Mouse (Mus musculus) heart, postnatal 14 days (tissue): ENCODE data around the gene Csk. TPM values are rescaled to one million over a fixed set of nuclear protein-coding genes. Genes with fewer than 3 reads are reported as not detected.

Experiments used
- DNase-seq, 2 experiments: peaks; one replicate each; pipeline ENCODE4 v3.0.0; 2021 to 2022
- intact Hi-C: fragments of 180-260 bp; cut with DNase I; formaldehyde crosslinking; loops from one replicate; pipeline ENCODE4 v1.15.1; 2025
- total RNA-seq, 2 experiments: library from RNA; stranded (reverse); gene quantifications; 2 replicates each; pipeline ENCODE4 v1.2.3; 2021

Gene Csk
- total RNA-seq, 2 experiments from 2014 or later: 26.9 to 34.1 TPM

DNA sequence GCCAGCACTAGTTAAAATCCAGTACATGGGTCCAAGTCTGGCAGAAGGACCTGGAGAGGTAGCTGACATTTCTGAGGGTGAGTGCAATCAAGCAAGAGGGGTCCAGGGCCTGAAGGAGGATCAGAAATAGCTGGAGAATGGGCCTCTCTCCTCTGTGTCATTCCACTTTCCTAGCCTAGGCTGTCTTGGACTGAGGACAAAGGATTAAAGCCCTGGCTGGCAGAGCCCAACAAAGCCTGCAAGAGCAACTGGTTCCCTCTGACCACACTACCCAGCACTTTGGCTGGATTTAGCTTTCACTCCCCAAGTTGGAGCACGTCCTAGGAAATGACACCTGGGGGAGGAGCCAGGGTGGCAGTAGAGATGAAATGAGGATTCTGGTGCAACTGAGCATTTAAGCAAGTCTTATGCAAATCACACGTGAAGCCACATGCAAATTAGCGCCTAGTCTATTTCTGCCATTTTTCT, 43.0 kb downstream of the Csk start:
- intact Hi-C loops: no loop called here
- DNase-seq: no peak

DNA sequence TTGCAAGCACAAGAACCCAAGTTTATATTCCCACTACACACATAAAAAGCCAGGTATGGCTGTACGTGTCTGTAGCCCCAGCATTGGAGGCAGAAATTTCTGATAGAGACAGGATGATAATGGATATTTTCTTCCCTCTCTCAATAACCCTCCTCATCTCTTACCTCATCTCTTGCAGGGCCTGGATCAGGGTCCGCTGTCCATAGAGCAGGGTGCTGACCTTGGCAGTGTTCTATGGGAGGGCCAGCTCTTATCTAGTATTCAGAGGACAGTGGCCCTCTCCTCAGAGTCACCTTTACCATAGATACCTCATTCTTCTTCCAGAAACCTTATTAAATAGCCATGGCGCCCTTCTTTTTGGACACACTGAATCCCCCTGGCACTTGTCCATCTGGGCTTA, 43.6 kb downstream of the Csk start:
- no peak for DNase-seq
- intact Hi-C loops: no loop called here

DNA sequence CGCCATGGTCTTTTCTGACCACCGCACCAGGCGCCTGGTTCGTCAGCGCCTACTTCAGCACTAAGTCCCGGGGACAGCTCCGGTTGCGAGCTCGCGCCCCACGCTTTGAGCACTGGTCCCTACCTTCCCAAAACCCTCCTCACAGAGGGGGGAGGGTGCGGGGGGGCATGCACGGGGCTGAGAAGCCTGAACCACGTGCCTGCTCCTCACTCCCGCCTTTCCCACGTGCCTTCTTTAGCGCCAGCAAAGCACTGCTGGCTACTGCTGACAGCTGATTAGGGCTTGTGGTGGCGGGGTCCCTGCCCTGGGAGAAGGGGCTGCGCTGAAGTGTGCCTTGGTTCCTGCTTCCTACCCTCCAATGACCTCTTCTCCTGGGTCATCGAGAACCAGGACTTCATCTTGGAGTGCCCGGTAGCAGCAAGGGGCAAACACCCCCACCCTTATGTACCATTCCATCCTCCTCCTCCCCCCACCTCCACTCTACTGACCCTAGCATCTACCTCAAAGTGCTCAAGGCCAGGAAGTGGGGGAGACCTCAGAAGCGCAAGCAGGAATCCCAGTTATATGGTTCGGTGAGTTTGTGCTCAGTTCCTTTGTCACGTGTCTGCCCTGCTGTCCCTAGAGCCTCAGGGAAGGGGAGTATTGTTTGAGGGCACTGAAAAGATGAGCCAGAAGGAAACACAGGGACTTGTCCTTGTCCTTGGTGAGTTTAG, 47.1 kb downstream of the Csk start, which contains the start of gene Cplx3:
Cplx3 (minus strand) TSS at position 143 of the 713 bp plus-strand sequence.
- peak; percentile 55 to 76 for DNase-seq
- intact Hi-C loops: no loop called here

DNA sequence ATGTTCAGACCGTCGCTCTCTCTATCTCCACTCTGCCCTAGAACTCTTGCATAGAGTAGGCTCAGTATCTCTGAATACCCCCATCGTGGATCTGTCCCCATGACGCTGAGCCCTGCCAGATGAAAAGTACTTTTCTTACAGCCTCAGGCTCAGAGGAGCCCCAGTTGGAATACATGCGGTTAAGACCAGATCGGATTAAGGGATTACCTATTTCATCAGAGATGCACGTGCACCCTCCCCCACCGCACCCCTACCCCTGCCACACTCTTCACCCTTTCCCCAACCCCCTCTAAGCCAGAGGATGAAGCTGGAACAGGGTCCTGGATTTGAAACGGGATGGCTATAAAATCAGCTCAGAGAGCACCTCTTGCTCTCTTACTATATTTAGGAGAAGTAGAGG, 47.9 kb downstream of the Csk start:
- intact Hi-C loops: no loop called here
- DNase-seq: no peak

DNA sequence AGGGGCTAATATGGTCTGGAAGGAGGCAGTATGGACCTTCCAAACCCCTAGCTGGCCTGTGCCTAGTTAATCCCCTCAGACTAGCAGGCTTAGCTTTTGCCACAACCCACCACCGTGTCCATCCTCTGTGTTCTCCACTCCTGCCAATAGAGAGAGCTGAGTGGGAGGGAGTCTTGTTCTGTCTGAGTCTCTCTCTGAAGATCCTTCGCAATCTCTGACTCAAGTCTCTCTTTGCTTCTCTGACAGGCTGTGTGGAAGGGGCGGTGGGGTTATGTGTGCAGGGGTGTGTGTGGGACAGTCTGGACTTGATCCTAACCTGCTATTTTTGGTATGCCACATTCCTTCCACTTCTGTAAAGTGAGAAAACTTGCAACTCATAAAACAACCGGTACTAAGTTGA, 48.6 kb downstream of the Csk start:
- intact Hi-C loops: no loop called here
- DNase-seq: no peak

DNA sequence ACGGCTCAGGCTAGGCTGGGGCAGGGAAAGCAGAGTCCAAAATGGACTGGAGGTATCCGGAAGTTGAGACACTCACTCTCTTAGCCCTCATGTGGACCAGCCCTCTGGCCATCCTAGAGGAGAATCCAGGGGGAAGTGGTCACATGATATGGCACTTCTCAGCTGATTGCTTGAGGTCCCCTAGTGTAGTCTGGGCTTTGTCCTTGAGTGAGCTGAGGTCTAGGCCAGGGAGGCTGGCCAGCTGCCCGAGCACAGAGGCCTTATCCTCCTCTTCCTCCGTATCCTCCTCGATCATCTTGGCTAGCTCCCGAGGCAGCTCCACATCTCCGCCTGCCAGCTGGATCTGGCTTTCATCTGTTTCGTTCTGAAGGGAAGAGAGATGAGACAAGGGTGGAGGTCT, 51.3 kb downstream of the Csk start:
- DNase-seq: no peak
- intact Hi-C loops: no loop called here

DNA sequence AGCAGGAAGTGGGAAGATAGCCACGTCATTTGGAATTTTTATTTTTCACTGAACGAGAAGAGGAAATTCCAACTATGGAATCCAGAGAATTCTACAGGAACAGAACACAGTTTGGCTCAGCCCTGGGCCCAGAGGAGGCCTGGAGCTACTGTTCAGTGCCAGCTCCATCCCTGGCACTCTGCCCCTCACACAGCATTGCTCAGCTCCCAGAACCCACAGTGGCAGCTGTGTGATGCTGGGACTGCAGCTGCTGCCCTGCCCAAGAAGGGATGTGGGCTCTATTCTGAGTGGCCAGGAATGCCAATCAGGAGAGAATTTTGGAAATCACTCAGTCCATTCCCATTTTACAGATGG, 52.1 kb downstream of the Csk start:
- intact Hi-C loops: no loop called here
- peak; percentile 25 to 31 for DNase-seq

DNA sequence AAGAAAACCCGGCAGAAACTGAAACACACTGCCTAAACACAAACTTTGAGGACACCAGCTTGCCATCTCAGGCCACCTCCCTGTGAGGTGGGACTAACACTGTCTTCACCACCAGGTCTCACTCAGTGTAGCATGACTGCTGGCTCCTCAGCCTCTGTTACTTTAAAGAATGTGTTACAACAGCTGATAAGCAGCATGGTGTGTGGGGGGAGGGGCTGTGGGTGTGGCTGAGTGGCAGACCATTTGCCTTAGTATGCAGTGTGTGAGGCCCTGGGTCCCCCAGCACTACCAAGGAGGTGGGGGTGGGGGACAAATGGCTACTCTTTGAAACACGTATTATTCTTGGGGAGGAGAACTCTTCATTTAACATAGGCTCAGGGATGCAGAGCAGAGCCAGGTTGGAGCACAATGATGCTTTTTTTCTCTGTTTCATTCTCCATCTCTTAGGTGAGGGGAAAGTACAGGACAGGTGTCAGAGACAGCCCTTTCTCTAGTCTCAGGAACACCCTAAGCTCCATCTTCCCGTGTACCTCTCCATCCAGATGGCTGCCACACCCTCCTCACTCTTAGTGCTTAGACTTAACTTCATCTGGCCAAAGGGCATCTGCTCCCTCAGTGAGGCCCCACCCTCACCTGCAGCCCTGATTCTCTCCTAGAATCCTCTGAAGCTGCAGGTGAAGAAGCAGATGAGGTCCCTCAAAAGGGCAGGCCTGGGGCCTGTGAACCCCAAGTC, 52.6 kb downstream of the Csk start:
- no peak for DNase-seq
- intact Hi-C loops: no loop called here

DNA sequence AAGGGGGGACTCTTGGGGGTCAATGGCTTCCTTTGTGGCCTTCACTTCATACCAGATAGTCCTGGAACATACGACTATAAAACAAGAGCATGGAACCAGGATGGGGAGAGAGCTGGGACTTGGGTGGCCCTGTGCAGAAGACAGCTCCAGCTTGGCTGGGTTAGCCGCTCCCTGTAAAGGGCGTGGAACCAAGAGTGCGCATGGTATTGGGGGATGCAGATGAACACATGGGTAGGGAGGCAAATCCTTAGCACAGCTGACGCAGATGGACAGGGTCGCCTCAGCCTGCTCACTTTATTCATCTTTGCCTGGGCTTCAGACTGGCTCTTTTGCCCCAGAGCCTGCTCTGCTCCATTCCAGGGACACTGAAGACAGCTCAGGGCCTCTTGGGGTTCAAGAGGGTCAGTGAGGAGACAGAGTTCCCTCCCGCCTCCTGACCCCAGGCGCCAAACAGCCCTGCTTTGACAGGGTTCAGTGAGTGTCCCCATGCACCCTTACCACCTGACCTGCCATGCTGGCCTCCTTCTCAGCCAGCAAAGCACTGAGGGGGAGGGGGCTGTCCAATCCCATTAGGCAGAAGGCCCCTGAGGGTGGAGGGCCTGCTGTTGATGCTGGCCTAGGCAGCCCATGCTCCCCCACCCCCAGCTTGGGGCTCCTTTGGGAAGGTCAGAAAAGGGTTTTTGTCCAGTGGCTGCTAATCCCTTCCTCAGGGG, 54.4 kb downstream of the Csk start:
- no peak for DNase-seq
- intact Hi-C loops: no loop called here

DNA sequence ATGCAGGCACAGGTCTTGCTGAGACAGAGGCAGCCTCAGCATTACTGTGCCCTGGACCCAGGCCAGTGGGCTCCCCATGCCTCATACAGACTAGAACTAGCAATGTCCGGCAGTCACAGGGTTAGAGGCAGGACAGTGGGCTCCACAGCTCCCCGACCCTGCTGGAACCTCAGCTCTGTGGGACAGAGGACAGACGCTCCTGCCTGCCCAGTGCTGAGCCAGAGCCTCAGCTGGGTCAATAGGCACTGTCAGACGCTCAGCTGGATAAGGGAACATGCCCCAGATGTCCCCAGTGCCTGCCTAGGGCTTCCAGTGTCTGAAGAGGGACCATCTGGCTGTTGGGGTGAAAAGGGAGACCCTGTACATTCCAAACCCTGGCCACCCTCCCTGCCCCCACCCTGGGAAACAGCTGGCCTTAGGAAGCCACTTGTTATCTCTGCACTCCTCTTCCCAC, 55.5 kb downstream of the Csk start:
- no peak for DNase-seq
- intact Hi-C loops: no loop called here

DNA sequence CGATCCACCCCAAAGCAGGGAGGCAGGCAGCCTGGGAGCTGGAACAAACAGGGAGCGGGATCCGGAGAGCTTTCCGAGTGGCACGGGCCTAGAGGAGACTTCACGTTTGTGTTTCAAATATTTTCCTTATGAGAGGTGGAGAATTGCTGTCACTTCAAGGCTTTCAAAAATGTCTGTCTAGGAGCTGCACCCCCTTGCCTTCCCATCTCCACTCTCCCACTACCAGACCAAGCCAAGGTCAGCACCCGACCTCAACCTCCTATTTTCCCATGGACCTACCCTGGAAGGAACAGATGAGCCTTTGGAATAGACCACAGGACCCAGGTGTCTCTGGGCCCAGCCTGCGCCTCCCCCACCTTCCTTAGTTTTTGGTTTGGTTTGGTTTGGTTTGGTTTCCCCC, 56.2 kb downstream of the Csk start:
- intact Hi-C loops: no loop called here

DNA sequence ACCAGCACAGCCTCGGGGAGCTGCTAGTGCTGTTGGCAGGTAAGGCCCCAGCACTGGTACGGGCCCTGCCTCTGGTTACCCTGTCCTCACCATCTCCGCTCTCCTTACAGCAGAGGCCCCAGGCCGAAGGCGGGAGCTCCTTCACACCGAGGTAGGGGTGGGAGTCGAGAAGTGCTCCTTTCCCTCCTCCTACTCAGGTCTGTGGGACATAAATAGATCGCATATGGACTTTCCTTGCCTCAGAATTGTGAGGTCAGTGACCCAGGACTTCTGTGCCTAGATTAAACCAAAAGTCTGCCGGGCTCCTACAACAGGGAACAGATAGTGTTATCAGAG, 59.3 kb downstream of the Csk start:
- no peak for DNase-seq
- intact Hi-C loops: loop anchor here (5.0 kb wide), 1 partner anchor 58 kb away; the partner anchor contains the start of gene Csk

More for the DNA sequence above, 56.2 kb downstream of the Csk start:
- no peak for DNase-seq

DNA sequence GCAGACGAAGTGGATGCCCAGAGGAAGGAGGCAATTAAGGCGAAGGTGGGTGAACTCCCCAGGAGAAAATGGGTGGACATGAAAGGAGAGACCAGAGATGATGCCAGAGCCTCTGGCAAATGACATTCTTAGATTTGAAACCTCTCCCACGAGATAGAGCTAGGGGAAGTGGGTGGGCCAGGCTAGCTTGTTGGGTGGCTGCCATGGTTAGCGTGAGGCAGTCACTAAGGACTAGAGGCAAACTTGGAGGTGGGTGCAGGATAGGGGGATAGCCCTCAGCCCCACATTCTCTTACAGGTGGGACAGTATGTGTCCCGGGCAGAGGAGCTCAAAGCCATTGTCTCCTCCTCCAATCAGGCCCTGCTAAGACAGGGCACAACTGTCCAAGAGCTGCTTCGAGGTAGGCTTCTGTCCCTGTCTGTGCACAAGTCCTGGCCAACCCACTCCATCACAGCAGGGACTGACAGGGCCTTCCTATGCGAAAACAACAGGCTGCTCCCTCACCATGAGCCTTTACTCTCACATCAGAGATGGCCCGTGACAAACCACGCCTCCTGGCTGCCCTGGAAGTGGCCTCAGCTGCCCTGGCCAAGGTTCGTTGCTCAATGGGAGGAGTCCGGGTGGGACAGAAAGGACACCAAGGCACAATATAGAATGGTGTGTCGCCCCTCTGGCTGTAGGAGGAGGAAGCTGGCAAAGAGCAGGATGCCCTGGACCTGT, 59.8 kb downstream of the Csk start:
- intact Hi-C loops: loop anchor here (5.0 kb wide), 1 partner anchor 59 kb away; the partner anchor contains the start of gene Csk
- no peak for DNase-seq

DNA sequence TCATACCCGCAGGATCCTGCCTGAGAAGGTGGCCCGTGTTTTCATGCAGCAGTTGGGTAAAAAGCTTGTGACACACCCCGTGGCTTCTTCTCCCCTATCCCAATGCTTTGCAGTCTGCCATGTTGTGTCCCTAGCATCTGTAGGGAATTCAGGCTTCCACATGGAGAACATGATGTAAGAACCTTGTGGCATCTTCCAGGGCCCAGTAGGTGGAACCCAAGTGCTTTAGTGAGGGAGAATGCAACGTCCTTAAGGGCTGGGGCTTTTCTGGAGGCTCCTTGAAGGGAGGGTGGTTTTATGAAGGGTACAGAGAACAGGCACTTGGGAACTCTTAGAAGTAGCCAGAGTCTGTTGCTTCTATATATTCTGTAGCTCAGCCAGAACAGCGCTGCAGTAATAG, 62.7 kb downstream of the Csk start:
- intact Hi-C loops: loop anchor here (5.0 kb wide), 1 partner anchor 62 kb away; the partner anchor contains the start of gene Csk
- no peak for DNase-seq

DNA sequence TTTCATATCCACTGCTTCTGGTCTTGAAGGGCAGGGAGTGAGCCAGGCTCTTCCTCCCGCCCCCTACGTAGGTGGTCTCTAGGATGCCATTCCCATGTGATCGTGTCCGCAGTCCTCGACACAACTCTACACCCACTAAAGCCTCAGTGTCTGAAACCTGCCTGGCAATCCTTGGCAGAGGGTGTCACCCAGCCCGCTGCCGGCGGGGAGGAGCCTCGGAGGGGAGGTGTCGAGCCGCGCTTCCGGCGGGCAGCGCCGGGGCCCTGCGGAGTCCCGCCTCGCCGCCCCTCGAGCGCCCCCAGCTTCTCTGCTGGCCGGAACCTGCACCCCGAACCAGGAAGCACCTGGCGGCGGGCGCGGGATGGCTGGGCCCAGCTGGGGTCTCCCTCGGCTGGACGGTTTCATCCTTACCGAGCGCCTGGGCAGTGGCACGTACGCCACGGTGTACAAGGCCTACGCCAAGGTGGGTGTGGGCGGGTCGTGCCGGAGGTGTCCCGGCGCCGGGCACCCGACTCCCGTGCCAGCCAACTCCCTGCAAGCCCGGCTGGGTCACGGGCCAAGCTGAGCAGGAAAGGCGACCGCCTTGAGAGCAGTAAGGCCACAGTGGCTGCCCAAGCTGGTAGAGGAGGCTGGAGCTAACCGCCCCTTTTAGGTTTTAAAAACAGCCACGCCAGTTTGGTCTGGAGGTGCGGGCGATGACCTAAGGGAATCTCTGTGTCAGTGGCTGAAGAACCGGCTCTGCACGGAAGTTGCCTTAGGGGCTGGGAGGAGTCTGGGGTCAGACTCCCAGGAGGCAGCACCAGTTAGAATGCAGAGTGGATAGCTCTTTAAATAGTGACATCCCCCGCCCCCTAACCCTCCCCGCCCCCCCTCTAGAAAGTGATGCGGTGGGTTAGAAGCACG, 64.0 kb downstream of the Csk start, which contains the start of gene Ulk3:
Ulk3 (plus strand) TSS at position 229 of the 903 bp plus-strand sequence.
- intact Hi-C loops: loop anchor here (5.0 kb wide), 2 partner anchors 37 to 63 kb away; partner anchors contain the start of genes Csk and Mpi
- peak; percentile 82 to 83 for DNase-seq

DNA sequence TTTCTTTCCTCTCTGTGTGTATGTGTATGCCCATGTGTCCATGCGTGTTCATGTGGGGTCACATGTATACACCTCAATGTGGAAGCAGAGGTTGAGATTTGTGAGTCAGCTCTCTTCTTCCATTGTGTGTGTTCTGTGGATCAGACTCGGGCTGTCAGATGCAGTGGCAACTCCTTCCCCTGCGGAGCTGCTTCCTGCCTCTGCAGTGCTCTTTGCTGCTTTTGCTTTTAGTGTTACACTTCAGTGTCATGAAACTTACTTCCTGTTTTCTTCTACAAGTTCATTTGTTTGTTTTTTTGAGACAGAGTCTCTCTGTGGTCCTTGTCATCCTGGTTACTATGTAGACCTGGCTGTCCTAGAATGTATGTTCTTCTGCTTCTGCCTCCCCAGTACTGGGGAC, 68.4 kb downstream of the Csk start:
- DNase-seq: no peak
- intact Hi-C loops: loop anchor here (5.0 kb wide), 1 partner anchor 33 kb away; the partner anchor contains the start of gene Mpi

DNA sequence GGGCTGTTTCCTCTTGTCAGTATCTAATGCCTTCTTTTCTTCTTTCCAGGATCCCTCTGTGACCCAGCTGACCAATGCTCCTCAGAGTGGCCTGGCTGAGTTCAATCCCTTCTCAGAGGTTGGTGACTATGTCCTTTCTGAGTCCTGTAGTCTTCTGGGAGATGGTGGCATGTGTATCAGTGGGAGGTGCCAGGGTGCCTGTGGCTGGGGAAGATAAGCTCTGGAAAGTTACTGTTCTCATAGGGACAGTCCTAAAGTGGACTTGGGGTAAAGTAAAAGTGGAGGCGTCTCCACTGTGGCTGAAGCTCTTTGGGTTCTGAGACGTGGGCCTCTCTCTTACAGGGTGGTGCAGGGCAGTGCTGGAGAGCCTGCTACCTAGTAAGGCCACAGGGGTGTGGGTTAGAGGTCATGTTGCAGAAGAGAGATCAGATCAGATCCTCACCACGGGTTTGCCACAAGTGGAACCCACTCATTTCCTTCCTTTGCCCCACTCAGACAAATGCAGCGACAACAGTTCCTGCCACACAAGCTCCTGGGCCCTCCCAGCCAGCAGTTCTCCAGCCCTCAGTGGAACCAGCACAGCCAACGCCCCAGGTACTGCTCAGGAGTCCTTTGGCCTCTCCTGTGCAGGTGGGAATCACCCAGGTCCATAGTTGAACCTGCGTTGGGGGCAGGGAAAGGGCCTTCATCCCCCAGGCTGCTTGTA, 76.1 kb downstream of the Csk start:
- DNase-seq: no peak
- intact Hi-C loops: no loop called here
